Mouse (Mus musculus) frontal cortex, postnatal 36 days (tissue): ENCODE data around the gene Hhat.

ENCODE experiments used
- DNase-seq, 2 experiments: peaks; one replicate each; pipeline ENCODE4 v3.0.0; 2022; ENCODE audit warnings: low spot score in 2 of 2

Hhat gene

DNA sequence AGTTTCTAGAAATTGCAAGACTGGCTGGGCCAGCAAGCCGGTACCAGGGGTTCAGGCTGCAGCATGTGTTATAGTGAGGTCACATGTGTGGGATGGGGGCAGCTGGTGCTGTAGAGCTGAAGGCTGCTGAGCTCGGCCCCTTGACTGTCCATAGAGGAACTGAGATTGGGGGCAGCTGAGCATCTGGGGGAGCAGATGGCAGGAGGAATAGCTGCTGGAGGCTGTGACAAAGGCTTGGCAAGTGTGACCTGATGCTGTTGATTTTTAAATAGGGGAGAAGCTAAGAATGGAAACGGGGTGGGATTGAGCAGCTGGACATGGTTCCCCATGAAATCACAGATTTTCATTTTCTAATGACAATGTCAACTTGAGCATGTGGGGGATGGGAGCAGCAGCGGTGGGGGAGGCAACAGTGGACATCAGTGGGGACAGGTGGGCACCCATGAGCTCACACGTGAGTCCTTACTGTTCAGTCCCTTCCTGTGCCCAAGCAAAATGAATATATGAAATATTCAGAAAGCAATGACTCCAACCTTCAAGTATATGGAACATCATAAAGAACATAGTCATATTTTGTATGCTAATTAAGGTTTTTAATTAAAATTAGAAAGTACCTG, 212.9 kb downstream of the Hhat start:
- peak in 1 of 2 experiments; percentile 44 for DNase-seq

DNA sequence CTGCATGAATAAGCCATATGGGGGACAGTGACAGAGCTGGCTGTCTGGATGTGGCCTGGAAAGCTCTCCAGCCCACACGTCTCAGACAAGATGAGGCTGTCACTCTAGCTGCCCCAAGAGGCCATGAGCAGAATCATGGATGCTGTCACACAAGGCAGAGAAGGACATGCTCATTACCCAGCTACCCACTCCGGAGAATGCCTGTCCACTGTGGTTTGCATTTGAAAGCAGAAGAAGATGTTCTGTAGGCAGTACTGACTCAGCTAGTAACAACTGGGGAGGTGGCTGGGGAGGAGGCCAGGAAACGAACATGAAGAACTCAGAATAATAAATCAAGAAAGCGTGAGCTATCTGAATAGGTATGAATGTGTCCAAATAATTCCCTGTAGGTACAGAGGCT, 215.5 kb downstream of the Hhat start:
- peak; percentile 43 to 51 for DNase-seq

DNA sequence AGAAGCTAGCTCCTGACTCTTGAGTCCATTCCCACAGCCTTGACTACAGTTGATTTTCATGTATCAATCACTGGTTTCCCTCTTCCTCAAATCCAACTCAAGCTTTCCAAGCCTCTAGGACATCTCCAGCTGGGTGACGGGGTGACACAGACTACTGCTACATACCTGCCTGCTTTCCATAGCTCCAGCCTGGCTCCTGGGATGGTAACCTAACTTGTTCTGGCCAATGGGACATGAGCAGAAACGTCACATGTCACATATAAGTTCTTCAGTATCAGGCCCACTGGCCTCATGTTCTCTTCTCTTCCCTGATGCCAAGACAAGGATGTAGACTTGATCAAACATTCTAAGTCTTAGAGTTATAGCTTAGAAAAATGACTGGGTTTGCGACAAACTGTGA, 220.5 kb downstream of the Hhat start:
- no peak for DNase-seq

DNA sequence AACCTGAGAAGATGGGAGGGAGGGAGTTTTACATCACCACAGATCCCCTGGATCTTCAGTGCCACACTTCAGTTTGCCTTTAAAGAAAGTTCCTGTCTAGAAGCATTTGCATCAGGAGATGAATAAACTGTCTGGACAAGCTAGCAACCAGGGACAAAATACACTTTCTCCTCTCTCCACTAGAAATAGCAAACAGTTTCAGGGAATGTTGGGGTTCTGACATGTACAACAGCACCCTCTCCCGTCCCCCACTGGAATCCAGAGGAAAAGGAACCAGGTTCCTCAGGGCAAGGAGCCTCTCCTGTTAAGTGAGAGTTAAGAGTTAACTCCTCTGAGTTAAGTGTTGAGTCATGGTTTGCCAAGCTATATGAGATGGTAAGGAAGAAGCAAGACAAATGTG, 224.2 kb downstream of the Hhat start:
- DNase-seq: no peak

DNA sequence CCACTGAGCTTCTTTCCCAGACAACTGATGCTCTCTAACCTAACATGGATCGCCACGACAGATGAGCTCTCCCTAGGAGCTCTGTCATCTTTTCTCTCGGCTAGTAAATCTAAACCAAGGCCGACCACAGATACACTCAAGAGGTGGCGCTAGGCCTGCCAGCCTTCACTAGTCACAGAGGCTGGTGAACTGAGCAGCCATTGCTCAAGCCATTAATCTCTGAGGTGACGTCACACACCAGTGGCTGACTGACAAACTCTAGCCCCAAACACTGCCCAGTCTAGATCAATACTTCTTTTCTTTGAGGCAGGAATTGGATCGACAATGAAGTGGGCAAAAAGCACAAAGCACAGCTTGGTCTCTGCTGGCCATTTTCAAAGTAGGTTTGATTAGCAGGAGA, 226.1 kb downstream of the Hhat start:
- DNase-seq: no peak

DNA sequence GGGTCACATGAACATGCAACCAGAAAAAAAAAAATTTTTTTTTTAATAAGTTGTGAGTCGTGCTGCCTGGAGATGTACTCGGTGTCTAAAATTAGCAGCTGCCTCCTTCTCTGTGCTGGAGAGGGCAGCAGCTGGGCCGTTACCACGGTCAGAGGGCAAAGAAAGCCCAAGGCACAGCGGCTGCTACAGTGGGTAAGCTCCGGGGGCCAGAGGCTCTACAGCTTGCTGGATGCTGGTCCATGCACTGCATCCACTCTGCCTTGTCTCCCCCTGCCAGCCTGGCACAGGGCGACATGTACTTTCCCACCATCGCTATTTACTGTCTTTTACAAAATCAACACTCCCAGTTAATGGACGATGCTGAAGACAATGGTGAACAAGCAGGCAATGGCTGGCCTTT, 226.9 kb downstream of the Hhat start:
- DNase-seq: no peak

DNA sequence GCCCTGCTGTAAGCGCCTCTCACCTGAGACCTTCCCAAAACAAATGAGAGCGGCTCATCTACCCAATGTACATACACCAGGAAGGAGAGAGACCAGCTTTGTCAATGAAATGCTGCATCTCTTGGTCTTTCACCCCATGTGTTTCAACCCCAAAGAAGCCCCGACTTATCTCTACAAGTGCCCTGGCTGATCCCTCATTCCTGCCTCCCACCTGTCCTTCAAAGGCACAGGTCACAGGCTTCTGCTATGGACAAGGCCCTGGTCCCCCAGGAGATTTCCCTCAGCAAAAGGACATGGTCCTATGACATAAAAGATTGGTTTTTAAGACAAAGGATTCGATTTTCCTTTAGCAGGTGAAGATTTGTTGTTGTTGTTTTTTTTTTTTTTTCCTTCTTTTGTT, 227.3 kb downstream of the Hhat start:
- no peak for DNase-seq

DNA sequence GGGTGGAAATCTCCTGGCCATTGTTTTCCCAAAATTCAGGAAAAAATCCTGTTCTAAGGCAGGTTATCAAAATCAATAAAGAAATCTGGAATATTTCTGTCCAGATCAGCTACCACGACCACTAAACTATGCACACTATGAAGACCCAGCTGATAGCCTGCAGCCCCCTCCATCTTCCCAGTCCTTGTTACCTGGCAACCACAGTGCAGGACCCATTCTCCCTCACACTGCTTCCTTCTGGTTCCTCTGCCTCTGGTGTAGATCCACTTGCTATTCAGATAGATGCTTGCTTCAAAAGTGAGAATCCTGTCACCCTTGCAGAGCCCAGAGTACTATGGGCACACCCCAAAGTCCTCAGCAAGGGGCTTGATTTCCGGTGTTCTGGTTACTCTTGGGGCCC, 228.9 kb downstream of the Hhat start:
- no peak for DNase-seq

DNA sequence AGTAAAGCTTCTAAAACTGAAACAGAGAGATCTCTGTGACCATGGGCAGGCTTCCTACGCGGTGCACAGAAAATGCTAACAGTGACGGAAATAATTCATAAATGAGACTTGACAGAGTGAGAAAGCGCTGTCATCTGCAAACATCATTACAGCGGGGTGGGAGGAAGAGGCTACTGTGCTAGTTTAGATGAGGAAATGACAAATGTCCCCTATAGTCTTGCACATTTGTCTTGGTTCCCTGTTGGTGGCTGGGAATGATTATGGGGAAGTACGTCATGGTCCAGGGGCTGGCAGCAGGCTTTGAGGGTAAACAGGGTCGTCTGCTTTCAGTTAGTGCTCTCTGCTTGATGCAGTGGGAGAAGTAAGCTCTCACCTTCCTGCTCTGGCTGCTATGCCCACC, 233.9 kb downstream of the Hhat start:
- DNase-seq: no peak

DNA sequence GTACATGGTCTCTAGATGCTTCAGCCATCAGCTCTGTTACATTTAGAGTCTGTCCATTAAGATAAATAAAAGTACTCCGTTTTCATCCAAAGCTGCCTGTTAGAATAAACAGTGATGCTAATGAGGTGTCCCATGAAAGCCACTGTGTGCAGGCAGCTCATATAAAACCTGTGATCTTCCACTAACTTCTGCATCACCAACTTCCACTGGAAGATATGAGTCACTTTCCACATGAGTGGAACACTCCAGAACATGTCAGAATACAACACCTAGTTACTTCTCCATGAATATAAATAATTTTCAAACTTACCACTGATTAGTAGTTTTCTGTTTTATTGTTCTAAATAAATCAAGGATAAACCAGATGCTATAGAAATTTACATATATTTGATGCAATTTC, 234.6 kb downstream of the Hhat start:
- no peak for DNase-seq

DNA sequence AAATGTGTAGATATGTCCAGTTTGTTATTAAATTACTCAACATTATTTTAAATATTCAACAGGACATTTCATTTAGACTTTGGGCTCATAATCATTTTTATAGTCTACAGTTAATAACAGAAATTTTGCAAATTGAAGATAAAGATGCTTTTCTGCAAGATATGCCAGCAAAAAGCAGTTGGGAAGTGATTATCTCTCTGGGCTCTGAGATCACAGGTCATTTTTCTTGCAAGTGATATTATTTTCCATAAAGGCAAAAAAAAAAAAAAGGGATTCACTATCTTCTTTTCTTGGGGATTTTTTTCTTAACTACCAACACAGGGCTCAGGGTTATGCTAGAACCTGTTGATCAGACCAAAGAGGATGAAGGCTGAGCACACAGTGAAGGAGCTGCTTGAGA, 238.0 kb downstream of the Hhat start:
- DNase-seq: no peak

DNA sequence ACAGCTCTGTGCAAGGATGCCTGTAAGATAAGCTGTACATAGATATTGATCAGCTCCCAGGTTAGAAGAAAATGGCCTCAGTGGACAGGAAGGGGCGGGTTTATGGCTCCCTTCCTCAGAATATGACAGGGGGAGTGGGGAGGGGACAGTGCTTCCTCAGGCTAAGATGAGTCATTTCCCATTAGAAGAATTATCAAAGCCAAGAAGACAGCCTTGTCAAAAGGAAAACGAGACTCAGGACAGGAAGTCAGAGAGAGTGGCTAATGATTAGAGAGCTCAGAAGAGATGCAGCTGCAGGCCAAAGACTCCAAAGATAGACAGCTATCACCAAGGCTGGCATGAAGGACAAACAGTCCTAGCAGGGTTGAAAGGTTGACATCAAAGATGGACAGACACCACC, 238.8 kb downstream of the Hhat start:
- no peak for DNase-seq

DNA sequence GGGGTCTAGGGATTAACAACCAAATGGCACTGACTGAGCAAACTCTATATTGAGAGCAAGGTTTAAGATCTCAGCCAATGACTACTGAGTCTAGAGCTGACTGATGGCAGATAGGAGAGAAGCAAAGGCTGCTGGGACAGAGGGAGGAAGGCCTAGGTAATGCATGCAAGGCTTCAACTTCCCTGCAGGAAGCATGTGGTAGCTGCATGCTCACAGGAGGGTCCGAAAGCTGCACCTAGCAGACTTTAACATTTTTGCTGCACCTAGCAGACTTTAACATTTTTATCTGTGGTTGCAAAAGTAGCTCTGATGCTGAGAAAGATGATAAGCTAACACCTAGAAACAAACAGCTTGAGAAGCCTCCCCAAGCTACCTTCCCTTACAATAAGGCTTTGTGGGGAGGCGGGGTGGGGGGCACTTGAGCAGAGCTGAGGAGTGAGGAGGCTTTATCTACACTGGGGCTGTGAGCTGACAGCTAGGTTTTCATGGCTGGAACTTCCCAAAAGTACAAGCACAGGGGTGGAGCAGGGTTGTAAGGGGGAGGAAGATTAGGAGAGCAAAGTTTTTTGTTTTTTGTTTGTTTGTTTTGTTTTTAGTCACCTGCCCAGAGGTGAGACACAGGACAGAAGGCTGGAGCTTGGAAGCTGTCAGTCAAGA, 239.4 kb downstream of the Hhat start:
- DNase-seq: no peak

DNA sequence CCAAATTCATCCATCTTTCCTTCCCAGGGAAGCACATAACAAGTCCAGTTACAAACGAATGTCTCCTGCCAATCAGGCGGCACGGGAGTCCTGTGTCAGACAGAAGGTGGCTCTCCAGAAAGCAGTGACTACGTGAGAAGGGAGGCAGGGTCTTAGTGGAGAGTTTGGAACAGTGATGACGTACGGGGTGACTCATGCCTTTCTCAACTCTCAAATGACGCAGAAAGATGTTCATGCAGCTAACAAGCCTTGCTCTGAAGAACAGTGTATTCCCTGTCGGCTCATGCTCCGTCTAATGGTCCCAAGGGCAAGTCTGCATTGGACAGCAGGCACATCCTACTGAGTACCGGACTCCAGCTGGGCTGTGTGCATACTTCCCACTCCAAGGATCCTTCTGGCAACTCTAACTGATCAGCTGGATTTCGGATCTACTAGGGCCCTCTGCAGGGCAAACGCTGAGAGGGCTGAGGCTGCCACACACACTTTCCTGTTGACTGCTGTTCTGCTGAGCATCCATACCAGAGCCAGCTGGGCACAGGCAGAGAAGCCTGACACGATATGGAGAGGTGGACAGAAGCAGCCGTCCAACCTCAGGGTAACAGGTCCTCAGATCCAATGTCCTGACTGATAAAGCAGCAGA, 245.2 kb downstream of the Hhat start:
- DNase-seq: peak in 1 of 2 experiments; percentile 31

DNA sequence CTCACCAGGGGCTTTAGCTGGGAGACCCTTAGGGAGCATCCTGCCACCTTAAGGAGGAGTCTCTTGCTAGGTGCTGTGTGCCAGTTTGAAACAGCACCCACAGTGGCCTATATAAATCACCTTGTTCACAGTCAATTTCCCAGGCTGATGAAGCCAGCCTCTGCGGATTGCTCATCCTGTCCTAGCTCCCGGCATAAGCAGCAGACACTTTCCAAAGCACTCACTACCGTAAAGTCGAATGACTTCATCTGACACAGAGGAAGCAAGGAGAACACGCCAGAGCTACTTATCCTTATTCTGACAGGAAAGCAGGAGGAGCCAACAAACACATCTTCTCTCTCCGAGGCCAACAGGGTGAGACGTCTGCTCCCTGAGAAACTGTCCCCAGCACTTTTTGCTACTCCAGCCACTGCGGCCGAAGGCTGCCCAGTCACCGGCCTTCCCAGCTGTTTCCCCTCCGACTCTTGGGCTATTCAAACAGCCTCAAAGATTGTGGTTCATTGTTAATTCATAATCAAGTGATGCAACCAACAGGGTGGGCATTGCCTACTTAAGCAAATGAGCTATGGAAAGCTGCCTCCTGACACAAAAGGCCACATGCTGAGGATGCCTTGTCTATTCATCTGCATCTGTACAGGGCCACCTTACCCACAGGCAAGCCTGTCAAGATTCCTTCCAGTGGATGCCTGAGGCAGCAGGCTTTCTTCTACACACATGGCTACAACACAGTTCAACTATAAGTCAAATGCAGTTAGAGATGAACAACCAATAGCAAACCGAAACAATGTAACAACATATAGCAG, 248.4 kb downstream of the Hhat start:
- DNase-seq: no peak

DNA sequence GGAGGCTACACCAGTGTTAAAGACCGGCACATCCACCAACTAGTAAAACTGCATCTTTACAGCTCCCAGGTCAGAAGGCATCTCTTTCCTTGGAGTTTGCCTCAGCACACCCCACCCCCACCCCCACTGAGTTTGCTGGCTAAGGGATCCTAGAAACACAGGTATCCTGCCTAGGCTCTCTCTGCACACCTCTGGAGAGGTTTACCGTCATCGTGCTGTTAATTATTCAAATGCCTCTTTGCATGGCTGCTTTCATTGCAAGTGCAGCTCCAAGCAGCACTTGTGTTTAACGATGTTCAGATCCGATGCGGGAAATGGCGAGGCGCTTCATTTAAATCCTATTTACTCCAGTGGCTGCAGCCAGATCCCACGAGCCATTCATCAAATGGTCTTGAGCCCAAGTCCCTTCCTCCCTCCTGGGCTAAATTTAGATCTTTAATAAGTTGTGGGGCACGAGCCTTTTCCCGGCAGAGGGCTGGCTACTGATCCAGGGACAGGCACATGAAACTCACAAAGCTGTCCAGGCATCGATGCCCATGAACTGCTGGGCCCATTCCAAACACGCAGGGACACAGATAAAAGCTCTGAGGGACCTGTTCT, 250.1 kb downstream of the Hhat start:
- no peak for DNase-seq

DNA sequence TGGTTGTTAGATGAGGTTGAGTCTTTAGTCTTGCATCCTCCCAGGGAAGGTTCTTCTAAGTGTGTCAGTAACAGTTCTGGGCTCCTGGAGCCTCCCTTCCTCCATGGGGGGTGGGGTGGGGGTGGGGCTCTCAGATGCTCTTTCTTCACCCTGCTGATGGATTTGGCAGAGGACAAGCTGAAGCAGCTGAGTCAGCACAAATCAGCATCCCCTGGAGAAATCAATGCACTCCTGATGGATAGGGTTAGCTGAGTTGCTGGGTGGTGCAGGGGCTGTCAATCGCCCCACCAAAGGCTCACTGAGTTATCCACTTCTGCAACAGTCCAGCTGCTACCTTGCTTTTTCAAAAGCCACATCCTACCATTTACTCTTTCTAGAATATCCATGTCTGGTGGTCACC, 251.3 kb downstream of the Hhat start:
- no peak for DNase-seq

DNA sequence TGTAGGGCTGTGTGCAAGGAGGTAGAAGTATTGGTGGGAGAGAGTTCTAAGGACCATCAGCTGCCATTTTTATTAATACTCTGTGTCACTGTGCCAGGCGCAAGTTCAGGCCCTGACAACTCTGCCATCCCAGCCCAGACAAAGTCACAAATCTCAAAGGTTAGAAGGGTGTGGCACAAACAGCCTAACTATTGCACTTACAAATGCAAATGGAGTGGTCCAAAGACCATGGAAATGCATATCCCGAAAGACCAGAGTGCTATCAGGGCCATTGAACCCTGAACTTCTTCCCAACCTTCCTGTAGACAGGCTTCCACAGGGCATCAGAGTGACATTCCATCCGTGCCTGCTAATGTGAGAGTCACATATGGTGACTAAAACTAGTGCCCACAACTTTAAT, 255.7 kb downstream of the Hhat start:
- DNase-seq: no peak

DNA sequence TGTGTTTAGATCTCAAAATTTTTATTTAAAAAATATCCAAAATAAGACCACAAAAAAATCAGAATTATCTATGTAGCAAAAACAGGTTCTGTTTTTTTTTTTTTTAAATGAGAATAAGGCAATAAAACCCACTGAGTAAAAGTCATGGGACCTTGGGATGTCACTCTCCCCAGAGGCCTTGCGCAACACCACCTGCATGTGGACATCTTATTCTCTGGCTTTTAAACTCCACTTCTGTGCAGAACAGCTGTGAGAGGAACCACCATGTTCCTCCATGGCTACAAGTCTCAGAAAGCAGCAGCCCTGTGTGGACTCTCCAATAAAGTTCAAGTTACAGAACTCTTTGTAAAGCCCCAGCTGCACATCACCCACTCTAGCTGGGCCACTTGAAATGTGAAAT, 258.2 kb downstream of the Hhat start:
- no peak for DNase-seq

DNA sequence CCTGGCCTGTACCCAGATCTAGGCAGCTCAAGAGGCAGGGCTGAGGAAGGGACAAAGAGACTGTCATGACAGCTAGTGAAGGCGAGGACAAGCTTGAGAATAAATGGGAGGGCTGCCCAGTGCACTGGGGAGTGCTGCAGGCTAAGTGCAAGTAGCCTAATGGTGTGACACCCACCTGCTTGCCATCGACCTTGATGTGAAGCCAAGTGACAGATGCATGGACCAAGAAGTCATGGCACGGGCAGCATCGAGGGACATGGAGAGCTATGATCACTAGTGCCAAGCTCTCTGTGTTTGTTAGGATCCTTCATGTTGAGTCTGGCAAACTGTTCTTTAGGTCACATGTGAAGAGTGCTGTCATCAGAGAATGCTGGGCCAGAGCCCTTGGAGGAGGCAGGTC, 267.4 kb downstream of the Hhat start:
- no peak for DNase-seq

DNA sequence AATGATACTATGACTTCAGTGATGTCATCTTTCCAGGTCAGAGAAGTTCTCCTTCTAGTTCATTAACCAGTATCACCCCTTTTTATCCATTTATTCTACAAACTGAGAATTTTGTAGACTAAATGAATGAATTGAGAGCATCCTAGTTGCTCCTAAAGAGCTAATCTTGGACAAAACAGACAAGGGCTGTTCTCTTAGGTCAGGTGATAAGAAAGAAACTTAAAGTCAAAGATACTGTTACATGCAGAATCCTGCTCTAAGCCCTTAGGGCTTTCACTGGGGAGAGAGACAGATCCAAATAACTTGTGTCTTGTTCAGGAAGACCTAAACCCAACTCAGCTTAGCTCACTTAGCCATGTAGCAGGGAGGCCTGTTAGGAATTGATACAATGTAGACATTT, 268.2 kb downstream of the Hhat start:
- no peak for DNase-seq

DNA sequence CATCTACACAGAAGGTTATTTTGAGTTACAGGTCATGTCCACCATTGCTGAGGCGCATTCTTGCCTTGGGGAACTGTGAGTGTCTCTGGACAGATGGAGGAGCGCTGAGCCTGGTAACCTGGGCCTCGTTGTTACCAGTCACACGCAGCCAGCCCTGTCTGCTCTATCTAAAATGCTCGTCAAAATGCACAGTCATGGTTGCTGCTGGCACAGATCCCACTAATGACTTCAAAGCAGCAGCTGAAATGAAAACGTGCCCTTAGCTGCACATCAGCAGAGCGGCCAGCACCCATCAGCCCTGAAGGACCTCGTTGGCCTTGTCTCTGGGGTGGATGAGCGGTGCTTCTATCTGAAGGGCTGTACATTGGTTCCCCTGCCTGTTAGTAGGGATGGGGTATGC, 269.0 kb downstream of the Hhat start:
- DNase-seq: no peak
